Mouse (Mus musculus) intestine, embryonic 16.5 days (tissue): Measurements from ENCODE around the gene Rpp30. TPM values are rescaled to one million over a fixed set of nuclear protein-coding genes. Genes with fewer than 3 reads are reported as not detected.
A peak's percentile ranks its signal among the peaks of the same experiment; 100 is the strongest.

Experiments
- ATAC-seq: fragments of 200-750 bp; cut with Nextera tagmentation; 2 replicates; pipeline ENCODE4 v1.8.0; 2017; ENCODE audit warnings: moderate TSS enrichment, moderate library complexity
- H3K27ac ChIP-seq: fragments of 300-500 bp; sonication (generic); 2 replicates; pipeline ENCODE4 v1.5.1; 2014; ENCODE audit warnings: mild to moderate bottlenecking, low read length
- H3K27me3 ChIP-seq: fragments of 300-500 bp; sonication (generic); replicated peaks from 2 replicates; pipeline ENCODE4 v1.6.1; 2014; ENCODE audit warnings: low read length, control low read depth, mixed read lengths; ENCODE audit not compliant: control insufficient read depth, insufficient read depth
- H3K36me3 ChIP-seq: fragments of 300-500 bp; sonication (generic); 2 replicates; pipeline ENCODE4 v1.6.1; 2014; ENCODE audit warnings: low read length, control low read depth; ENCODE audit not compliant: control insufficient read depth, insufficient read depth
- H3K4me1 ChIP-seq: fragments of 300-500 bp; sonication (generic); 2 replicates; pipeline ENCODE4 v1.6.1; 2014; ENCODE audit warnings: low read length, control low read depth, mixed read lengths; ENCODE audit not compliant: control insufficient read depth, insufficient read depth
- H3K4me2 ChIP-seq: fragments of 300-500 bp; sonication (generic); 2 replicates; pipeline ENCODE4 v1.6.1; 2014; ENCODE audit warnings: low read depth, low read length, control low read depth
- H3K4me3 ChIP-seq: fragments of 300-500 bp; sonication (generic); 2 replicates; pipeline ENCODE4 v1.5.1; 2014; ENCODE audit warnings: mild to moderate bottlenecking, low read length
- H3K9ac ChIP-seq: fragments of 300-500 bp; sonication (generic); 2 replicates; pipeline ENCODE4 v1.6.1; 2014; ENCODE audit warnings: low read depth, low read length
- H3K9me3 ChIP-seq: fragments of 300-500 bp; sonication (generic); 2 replicates; pipeline ENCODE4 v1.6.1; 2016; ENCODE audit warnings: low read length, control low read depth; ENCODE audit not compliant: control insufficient read depth
- WGBS: fragments of 180-500 bp; shearing (Covaris S2); extraction: QIAGEN DNeasy Blood & Tissue Kit; methylation state at CpG from one replicate; pipeline ENCODE4 v1.1.7; 2014; 5-methylcytosine and 5-hydroxymethylcytosine counted together
- polyA plus RNA-seq: library from polyadenylated mRNA; unstranded; fragments of >200 nt; fragmentation: Nextera tagmentation; extraction: Ambion mirVana; gene quantifications from 2 replicates; pipeline ENCODE4 v1.2.1, GENCODE M21; 2015

Gene Rpp30
- polyA plus RNA-seq, 1 experiment from 2014 or later = 57.5 TPM

GRCm38 (mm10) chr19:36148578-36148977, 65.1 kb downstream of the Rpp30 start:
- ATAC-seq = no peak
- 84% methylated on average over 6 of the region's 6 CpGs for WGBS
- H3K9me3 ChIP-seq = no peaks in the 10 kb centered on the region

GRCm38 (mm10) chr19:36150241-36151007, 66.9 kb downstream of the Rpp30 start:
- Histone ChIP-seq H3K4me2 (no peak overlapping the region), H3K27ac (no peak overlapping the region), H3K9ac (no peak overlapping the region), H3K36me3 (no peaks in the 10 kb centered on the region), H3K4me3 (no peak overlapping the region), H3K9me3 (no peaks in the 10 kb centered on the region), H3K4me1 (no peaks in the 10 kb centered on the region), H3K27me3 (no peaks in the 10 kb centered on the region)
- peak; percentile 31 for ATAC-seq
- 41% methylated on average over 4 of the region's 4 CpGs for WGBS

More at GRCm38 (mm10) chr19:36148578-36148977, 65.1 kb downstream of the Rpp30 start:
- no peak overlapping the region for H3K27ac ChIP-seq
- H3K4me2 ChIP-seq = no peak overlapping the region
- H3K36me3 ChIP-seq = no peaks in the 10 kb centered on the region
- no peak overlapping the region for H3K9ac ChIP-seq
- no peak overlapping the region for H3K4me3 ChIP-seq
- no peaks in the 10 kb centered on the region for H3K4me1 ChIP-seq
- H3K27me3 ChIP-seq = no peaks in the 10 kb centered on the region

Other genes starting within 250 kb of the Rpp30 start
- gene Htr7, start 26.2 kb upstream of the Rpp30 start, polyA plus RNA-seq = 0.09 TPM in 1 of 2 replicates, not detected in the other
- gene Ankrd1, start 36.4 kb downstream of the Rpp30 start, polyA plus RNA-seq = 0.09 and 0.22 TPM in 2 replicates